Mouse (Mus musculus): ENCODE measurements at regions not wholly inside any gene's neighbourhood (a gene's known extent, or its start where the extent isn't known, plus 50 kb on each side); places are given as distances from the start of the nearest gene placed in this dataset.

- no peak for TF ChIP-seq CTCF (IDR thresholded peaks at IDR 0.05; ENCODE audit: control insufficient read depth, insufficient read depth, low read length)
- no peak for TF ChIP-seq POLR2A (IDR thresholded peaks at IDR 0.05; ENCODE audit: borderline replicate concordance, control insufficient read depth, low read depth, low read length)
Measured at GRCm38 (mm10) chr6:11550473-11550872, 356.8 kb downstream of the Ndufa4 start.
